Mouse (Mus musculus) kidney, embryonic 16.5 days (tissue): ENCODE data around the gene 4930402H24Rik. TPM values are rescaled to one million over a fixed set of nuclear protein-coding genes. Genes with fewer than 3 reads are reported as not detected.

Experiments used
- ATAC-seq: fragments of 200-750 bp; cut with Nextera tagmentation; 2 replicates; pipeline ENCODE4 v1.8.0; 2017; ENCODE audit warnings: moderate TSS enrichment; ENCODE audit not compliant: low FRiP score, low TSS enrichment
- H3K27ac ChIP-seq: fragments of 300-500 bp; sonication (generic); 2 replicates; pipeline ENCODE4 v1.5.1; 2014; ENCODE audit warnings: low read length
- H3K27me3 ChIP-seq: fragments of 300-500 bp; sonication (generic); 2 replicates; pipeline ENCODE4 v1.6.1; 2014; ENCODE audit warnings: low read length, control low read depth, mixed read lengths; ENCODE audit not compliant: insufficient read depth
- H3K36me3 ChIP-seq: fragments of 300-500 bp; sonication (generic); 2 replicates; pipeline ENCODE4 v1.6.1; 2014; ENCODE audit warnings: low read length, control low read depth, mixed read lengths; ENCODE audit not compliant: insufficient read depth
- H3K4me1 ChIP-seq: fragments of 300-500 bp; sonication (generic); 2 replicates; pipeline ENCODE4 v1.6.1; 2014; ENCODE audit warnings: low read length, control low read depth, mixed read lengths; ENCODE audit not compliant: insufficient read depth
- H3K4me2 ChIP-seq: fragments of 300-500 bp; sonication (generic); replicated peaks from 2 replicates; pipeline ENCODE4 v1.6.1; 2014; ENCODE audit warnings: low read depth, low read length
- H3K4me3 ChIP-seq: fragments of 300-500 bp; sonication (generic); 2 replicates; pipeline ENCODE4 v1.5.1; 2014; ENCODE audit warnings: mild to moderate bottlenecking, low read length
- H3K9ac ChIP-seq: fragments of 300-500 bp; sonication (generic); replicated peaks from 2 replicates; pipeline ENCODE4 v1.6.1; 2014; ENCODE audit warnings: low read length
- H3K9me3 ChIP-seq: fragments of 300-500 bp; sonication (generic); 2 replicates; pipeline ENCODE4 v1.6.1; 2016; ENCODE audit warnings: low read length, control low read depth
- WGBS: fragments of 180-500 bp; shearing (Covaris S2); extraction: QIAGEN DNeasy Blood & Tissue Kit; methylation state at CpG from one replicate; pipeline ENCODE4 v1.1.7; 2014; 5-methylcytosine and 5-hydroxymethylcytosine counted together
- polyA plus RNA-seq: library from polyadenylated mRNA; unstranded; fragments of >200 nt; fragmentation: Nextera tagmentation; extraction: Ambion mirVana; gene quantifications from 2 replicates; pipeline ENCODE4 v1.2.1, GENCODE M21; 2015

Gene 4930402H24Rik
- polyA plus RNA-seq, 1 experiment from 2014 or later, result 35.8 TPM

- no peak for ATAC-seq
- WGBS, result 61% methylated on average over 7 of the region's 7 CpGs
Measured at GRCm38 (mm10) chr2:130755061-130755607, 151.1 kb downstream of the 4930402H24Rik start.

GRCm38 (mm10) chr2:130754596-130754995 is 151.6 kb downstream of the 4930402H24Rik start:
- no peaks in the 10 kb centered on the region for H3K9me3 ChIP-seq
- H3K4me1 ChIP-seq, result no peaks in the 10 kb centered on the region
- no peaks in the 10 kb centered on the region for H3K27me3 ChIP-seq
- H3K27ac ChIP-seq, result no peak overlapping the region
- H3K36me3 ChIP-seq, result peaks cover 10% of the 10 kb centered on the region; the same call in 1 of the 2 replicates
- no peak overlapping the region for H3K4me3 ChIP-seq
- H3K4me2 ChIP-seq, result no peak overlapping the region
- 91% methylated on average over 3 of the region's 3 CpGs for WGBS
- ATAC-seq, result no peak
- no peak overlapping the region for H3K9ac ChIP-seq

More at GRCm38 (mm10) chr2:130755061-130755607, 151.1 kb downstream of the 4930402H24Rik start:
- Histone ChIP-seq H3K27ac (no peak overlapping the region), H3K4me3 (no peak overlapping the region), H3K9me3 (no peaks in the 10 kb centered on the region), H3K36me3 (peaks cover 10% of the 10 kb centered on the region; the same call in 1 of the 2 replicates), H3K27me3 (no peaks in the 10 kb centered on the region), H3K9ac (no peak overlapping the region), H3K4me1 (no peaks in the 10 kb centered on the region), H3K4me2 (no peak overlapping the region)

- H3K36me3 ChIP-seq, result peaks cover 30% of the 10 kb centered on the region
- H3K9me3 ChIP-seq, result peaks cover 3% of the 10 kb centered on the region; the same call in 1 of the 2 replicates
- H3K9ac ChIP-seq, result no peak overlapping the region
- no peak overlapping the region for H3K4me3 ChIP-seq
- no peaks in the 10 kb centered on the region for H3K27me3 ChIP-seq
- H3K27ac ChIP-seq, result no peak overlapping the region
- no peak for ATAC-seq
- no peak overlapping the region for H3K4me2 ChIP-seq
- 60% methylated on average over 8 of the region's 8 CpGs for WGBS
- H3K4me1 ChIP-seq, result no peaks in the 10 kb centered on the region
Measured at GRCm38 (mm10) chr2:130750449-130750848, 155.8 kb downstream of the 4930402H24Rik start.

GRCm38 (mm10) chr2:130749708-130750107 is 156.5 kb downstream of the 4930402H24Rik start:
- WGBS, result 76% methylated on average over 3 of the region's 3 CpGs
- Histone ChIP-seq H3K9ac (no peak overlapping the region), H3K27ac (no peak overlapping the region), H3K36me3 (peaks cover 38% of the 10 kb centered on the region), H3K4me3 (no peak overlapping the region), H3K4me1 (no peaks in the 10 kb centered on the region), H3K27me3 (no peaks in the 10 kb centered on the region), H3K9me3 (peaks cover 9% of the 10 kb centered on the region; the same call in 1 of the 2 replicates), H3K4me2 (no peak overlapping the region)
- ATAC-seq, result no peak

- 92% methylated on average over 1 of the region's 1 CpGs for WGBS
- H3K4me3 ChIP-seq, result no peak overlapping the region
- H3K27me3 ChIP-seq, result no peaks in the 10 kb centered on the region
- peaks cover 12% of the 10 kb centered on the region; the same call in 1 of the 2 replicates for H3K9me3 ChIP-seq
- ATAC-seq, result no peak
- H3K4me2 ChIP-seq, result no peak overlapping the region
- peaks cover 76% of the 10 kb centered on the region for H3K36me3 ChIP-seq
- H3K27ac ChIP-seq, result no peak overlapping the region
- no peaks in the 10 kb centered on the region for H3K4me1 ChIP-seq
- no peak overlapping the region for H3K9ac ChIP-seq
Measured at GRCm38 (mm10) chr2:130743576-130743975, 162.6 kb downstream of the 4930402H24Rik start.

- no peak for ATAC-seq
- no peaks in the 10 kb centered on the region for H3K4me1 ChIP-seq
- H3K36me3 ChIP-seq, result peaks cover 55% of the 10 kb centered on the region
- H3K9me3 ChIP-seq, result 0 out of 2 replicates have a peak, but pooled peaks cover 6% of the 10 kb centered on the region
- no peak overlapping the region for H3K9ac ChIP-seq
- H3K4me2 ChIP-seq, result no peak overlapping the region
- H3K27me3 ChIP-seq, result no peaks in the 10 kb centered on the region
- H3K4me3 ChIP-seq, result no peak overlapping the region
- no peak overlapping the region for H3K27ac ChIP-seq
- WGBS, result 73% methylated on average over 4 of the region's 4 CpGs
Measured at GRCm38 (mm10) chr2:130740096-130740495, 166.1 kb downstream of the 4930402H24Rik start.

- Histone ChIP-seq H3K4me1 (no peaks in the 10 kb centered on the region), H3K27ac (no peak overlapping the region), H3K4me2 (no peak overlapping the region), H3K9me3 (no peaks in the 10 kb centered on the region), H3K27me3 (no peaks in the 10 kb centered on the region), H3K9ac (no peak overlapping the region), H3K36me3 (peaks cover 36% of the 10 kb centered on the region), H3K4me3 (no peak overlapping the region)
- 72% methylated on average over 6 of the region's 6 CpGs for WGBS
- no peak for ATAC-seq
Measured at GRCm38 (mm10) chr2:130738019-130738418, 168.2 kb downstream of the 4930402H24Rik start.

GRCm38 (mm10) chr2:130735281-130735680 is 170.9 kb downstream of the 4930402H24Rik start:
- peaks cover 39% of the 10 kb centered on the region for H3K36me3 ChIP-seq
- no peak overlapping the region for H3K4me2 ChIP-seq
- H3K27me3 ChIP-seq, result no peaks in the 10 kb centered on the region
- no peak overlapping the region for H3K27ac ChIP-seq
- 68% methylated on average over 5 of the region's 5 CpGs for WGBS
- no peak for ATAC-seq
- H3K9me3 ChIP-seq, result no peaks in the 10 kb centered on the region
- no peaks in the 10 kb centered on the region for H3K4me1 ChIP-seq
- H3K4me3 ChIP-seq, result no peak overlapping the region
- H3K9ac ChIP-seq, result no peak overlapping the region

- H3K4me3 ChIP-seq, result no peak overlapping the region
- no peak for ATAC-seq
- no peak overlapping the region for H3K9ac ChIP-seq
- WGBS, result 65% methylated on average over 3 of the region's 3 CpGs
- H3K27ac ChIP-seq, result no peak overlapping the region
- no peaks in the 10 kb centered on the region for H3K27me3 ChIP-seq
- no peaks in the 10 kb centered on the region for H3K4me1 ChIP-seq
- no peaks in the 10 kb centered on the region for H3K9me3 ChIP-seq
- peaks cover 40% of the 10 kb centered on the region for H3K36me3 ChIP-seq
- no peak overlapping the region for H3K4me2 ChIP-seq
Measured at GRCm38 (mm10) chr2:130733444-130733843, 172.8 kb downstream of the 4930402H24Rik start.

- Histone ChIP-seq H3K4me3 (no peak overlapping the region), H3K27ac (no peak overlapping the region), H3K9ac (no peak overlapping the region), H3K4me2 (no peak overlapping the region), H3K9me3 (no peaks in the 10 kb centered on the region), H3K27me3 (no peaks in the 10 kb centered on the region), H3K4me1 (no peaks in the 10 kb centered on the region), H3K36me3 (peaks cover 52% of the 10 kb centered on the region)
- no peak for ATAC-seq
- 42% methylated on average over 5 of the region's 5 CpGs for WGBS
Measured at GRCm38 (mm10) chr2:130731855-130732254, 174.4 kb downstream of the 4930402H24Rik start.
